Mouse (Mus musculus): Measurements from ENCODE around the gene Thnsl1.

DNA sequence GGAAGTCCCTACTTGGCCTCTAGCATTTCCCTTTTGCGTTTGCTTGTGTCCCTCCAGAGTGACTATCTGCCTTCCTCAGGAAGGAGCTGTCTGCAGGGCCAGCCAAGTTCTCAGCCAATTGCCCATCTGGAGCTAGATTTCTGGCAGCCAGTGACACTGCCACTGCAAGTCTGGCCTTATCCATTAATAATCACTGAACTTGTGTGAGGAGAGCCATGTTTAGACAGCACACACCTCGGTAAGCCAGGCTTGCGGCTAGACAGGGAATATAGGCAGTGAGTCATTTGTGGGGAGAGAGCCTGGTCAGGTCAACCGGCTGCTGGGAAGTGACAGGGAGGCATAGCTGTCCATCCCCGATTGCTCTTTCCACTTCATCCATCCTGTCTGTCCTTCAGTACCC, 31.3 kb downstream of the Thnsl1 start:
- TF ChIP-seq EP300 (IDR thresholded peaks at IDR 0.05) (no peak), CTCF (IDR thresholded peaks at IDR 0.05) (no peak)

All from lung, postnatal 0 days (tissue).